Mouse (Mus musculus) heart, adult 2 months (tissue): ENCODE data around the gene Vti1b. TPM values are rescaled to one million over a fixed set of nuclear protein-coding genes. Genes with fewer than 3 reads are reported as not detected.

ENCODE experiments used
- DNase-seq, 2 experiments: peaks; one replicate each; pipeline ENCODE4 v3.0.0; 2021
- H3K27ac ChIP-seq: fragments of 200-600 bp; 2 replicates; pipeline ENCODE4 v1.8.1; 2022
- H3K27me3 ChIP-seq: fragments of 200-500 bp; 2 replicates; pipeline ENCODE4 v1.6.1; 2012; ENCODE audit warnings: mild to moderate bottlenecking, low read length, inconsistent platforms, mixed read lengths; ENCODE audit not compliant: control insufficient read depth, insufficient read depth
- H3K36me3 ChIP-seq: fragments of 200-500 bp; 2 replicates; pipeline ENCODE4 v1.6.1; 2012; ENCODE audit warnings: low read length, inconsistent platforms; ENCODE audit not compliant: control insufficient read depth, insufficient read depth
- H3K4me1 ChIP-seq: fragments of 200-500 bp; 2 replicates; pipeline ENCODE4 v1.6.1; 2011; ENCODE audit warnings: low read length; ENCODE audit not compliant: control insufficient read depth, insufficient read depth
- H3K4me3 ChIP-seq: fragments of 200-600 bp; 2 replicates; pipeline ENCODE4 v1.8.1; 2022
- H3K79me2 ChIP-seq: fragments of 200-500 bp; replicated peaks from 2 replicates; pipeline ENCODE4 v1.6.1; 2012; ENCODE audit warnings: mild to moderate bottlenecking, inconsistent platforms, low read length, moderate library complexity, mixed read lengths; ENCODE audit not compliant: control insufficient read depth, insufficient read depth
- H3K9ac ChIP-seq: fragments of 200-500 bp; 2 replicates; pipeline ENCODE4 v1.6.1; 2012; ENCODE audit warnings: low read depth, mild to moderate bottlenecking, control low read depth, inconsistent platforms, low read length, mixed read lengths
- CTCF ChIP-seq: fragments of 200-600 bp; IDR thresholded peaks from 2 replicates; pipeline ENCODE4 v1.8.1; 2022; ENCODE audit warnings: antibody characterized with exemption, mild to moderate bottlenecking, moderate library complexity
- EP300 ChIP-seq: fragments of 200-500 bp; IDR thresholded peaks from 2 replicates; pipeline ENCODE4 v1.6.1; 2011; ENCODE audit warnings: low read depth, low read length, control low read depth; ENCODE audit not compliant: insufficient read depth
- POLR2A ChIP-seq: fragments of 200-500 bp; IDR thresholded peaks from 2 replicates; pipeline ENCODE4 v1.6.1; 2011; ENCODE audit warnings: mild to moderate bottlenecking, low read depth, low read length, control low read depth; ENCODE audit not compliant: insufficient read depth
- WGBS: fragments of 180-500 bp; shearing (Covaris S2); methylation state at CpG from one replicate; pipeline ENCODE4 v1.1.7; 2018; 5-methylcytosine and 5-hydroxymethylcytosine counted together
- intact Hi-C: fragments of 180-260 bp; cut with DNase I; formaldehyde crosslinking; loops from one replicate; pipeline ENCODE4 v1.15.1; 2025
- polyA plus RNA-seq: library from polyadenylated mRNA; depleted of rRNA; stranded (reverse); fragments of >200 nt; gene quantifications from 2 replicates; pipeline ENCODE4 v1.2.3, GENCODE M21; 2012
- total RNA-seq, 2 experiments: library from RNA; stranded (reverse); gene quantifications; 2 replicates each; pipeline ENCODE4 v1.2.3; 2021

Gene Vti1b
- total and polyA plus RNA-seq, 3 experiments: 37.3 to 103 (median 100) TPM

- no peak for TF ChIP-seq EP300
- no peak for TF ChIP-seq POLR2A
- TF ChIP-seq CTCF: no peak
- intact Hi-C loops: no loop called here
- H3K4me1 ChIP-seq: peaks cover 1% of the 10 kb centered on the region
- peaks cover 4% of the 10 kb centered on the region; the same call in 1 of the 2 replicates for H3K79me2 ChIP-seq
- H3K9ac ChIP-seq: no peak overlapping the region
- no peak for DNase-seq
- H3K36me3 ChIP-seq: peaks cover 3% of the 10 kb centered on the region; the same call in 1 of the 2 replicates
- 93% methylated on average over 5 of the region's 5 CpGs for WGBS
- H3K27ac ChIP-seq: no peak overlapping the region
- no peaks in the 10 kb centered on the region for H3K27me3 ChIP-seq
- no peak overlapping the region for H3K4me3 ChIP-seq
Measured at GRCm38 (mm10) chr12:79175998-79176397, 3.5 kb upstream of the Vti1b start.

GRCm38 (mm10) chr12:79173721-79174120, 1.3 kb upstream of the Vti1b start:
- Histone ChIP-seq H3K27me3 (no peaks in the 10 kb centered on the region), H3K27ac (no peak overlapping the region), H3K9ac (no peak overlapping the region), H3K36me3 (peaks cover 8% of the 10 kb centered on the region), H3K79me2 (peaks cover 4% of the 10 kb centered on the region; the same call in 1 of the 2 replicates), H3K4me3 (no peak overlapping the region), H3K4me1 (peaks cover 3% of the 10 kb centered on the region)
- intact Hi-C loops: no loop called here
- WGBS: 58% methylated on average over 5 of the region's 5 CpGs
- no peak for TF ChIP-seq EP300
- no peak for TF ChIP-seq POLR2A
- peak; percentile 16; the same call in 1 of the 2 replicates for TF ChIP-seq CTCF
- no peak for DNase-seq

GRCm38 (mm10) chr12:79171269-79171995, 1.0 kb downstream of the Vti1b start:
- Histone ChIP-seq H3K36me3 (peaks cover 8% of the 10 kb centered on the region), H3K79me2 (peaks cover 5% of the 10 kb centered on the region; the same call in 1 of the 2 replicates), H3K27me3 (no peaks in the 10 kb centered on the region), H3K4me1 (peaks cover 3% of the 10 kb centered on the region), H3K27ac (peak overlapping the region; percentile 100), H3K4me3 (peak overlapping the region; percentile 89), H3K9ac (peak overlapping the region; percentile 48)
- TF ChIP-seq CTCF (no peak), EP300 (no peak), POLR2A (no peak)
- DNase-seq: no peak
- WGBS: 26% methylated on average over 12 of the region's 12 CpGs
- intact Hi-C loops: no loop called here

- H3K36me3 ChIP-seq: peaks cover 8% of the 10 kb centered on the region
- TF ChIP-seq CTCF (no peak), POLR2A (no peak), EP300 (no peak)
- no peak overlapping the region for H3K4me3 ChIP-seq
- H3K4me1 ChIP-seq: peaks cover 3% of the 10 kb centered on the region
- H3K27ac ChIP-seq: no peak overlapping the region
- peaks cover 5% of the 10 kb centered on the region; the same call in 1 of the 2 replicates for H3K79me2 ChIP-seq
- 59% methylated on average over 3 of the region's 3 CpGs for WGBS
- no peaks in the 10 kb centered on the region for H3K27me3 ChIP-seq
- no peak for DNase-seq
- intact Hi-C loops: no loop called here
- H3K9ac ChIP-seq: no peak overlapping the region
Measured at GRCm38 (mm10) chr12:79170421-79170820, 2.0 kb downstream of the Vti1b start.

GRCm38 (mm10) chr12:79169173-79169572, 3.3 kb downstream of the Vti1b start:
- intact Hi-C loops: no loop called here
- no peaks in the 10 kb centered on the region for H3K27me3 ChIP-seq
- TF ChIP-seq CTCF: no peak
- no peak for TF ChIP-seq POLR2A
- no peak for TF ChIP-seq EP300
- H3K9ac ChIP-seq: no peak overlapping the region
- no peak overlapping the region for H3K27ac ChIP-seq
- H3K79me2 ChIP-seq: peaks cover 5% of the 10 kb centered on the region; the same call in 1 of the 2 replicates
- peaks cover 3% of the 10 kb centered on the region for H3K4me1 ChIP-seq
- no peak overlapping the region for H3K4me3 ChIP-seq
- H3K36me3 ChIP-seq: peaks cover 9% of the 10 kb centered on the region
- no peak for DNase-seq

- intact Hi-C loops: no loop called here
- Histone ChIP-seq H3K4me1 (no peaks in the 10 kb centered on the region), H3K27me3 (no peaks in the 10 kb centered on the region), H3K79me2 (no peaks in the 10 kb centered on the region), H3K27ac (no peak overlapping the region), H3K36me3 (peaks cover 2% of the 10 kb centered on the region; the same call in 1 of the 2 replicates), H3K9ac (no peak overlapping the region), H3K4me3 (no peak overlapping the region)
- TF ChIP-seq CTCF: no peak
- no peak for TF ChIP-seq POLR2A
- TF ChIP-seq EP300: no peak
- no peak for DNase-seq
- 91% methylated on average over 3 of the region's 3 CpGs for WGBS
Measured at GRCm38 (mm10) chr12:79162876-79163275, 9.6 kb downstream of the Vti1b start.
